Mouse (Mus musculus): Measurements from ENCODE around the gene Eci2. TPM values are rescaled to one million over a fixed set of nuclear protein-coding genes. Genes with fewer than 3 reads are reported as not detected.
"Not testable (repeated sequence)": the region's sequence is repeated elsewhere in the genome, so short reads cannot be mapped to it uniquely, and the experiment has no call there.

Gene Eci2
- polyA plus RNA-seq, 1 experiment, result 42.6 TPM

GRCm38 (mm10) chr13:34993983-34994811 is 32.7 kb downstream of the Eci2 start:
- peak; percentile 94 for DNase-seq
- Histone ChIP-seq H3K4me1 (ENCODE audit: control insufficient read depth, insufficient read depth, low read length) (peaks cover 9% of the 10 kb centered on the region), H3K4me3 (replicated peaks; ENCODE audit: extremely low read depth, low read depth, low read length) (peak overlapping the region; percentile 71)
- TF ChIP-seq POLR2A (IDR thresholded peaks at IDR 0.05; ENCODE audit: borderline replicate concordance, extremely low read depth, low read depth, low read length) (peak; percentile 79; the same call in 1 of the 2 replicates), CTCF (IDR thresholded peaks at IDR 0.05; ENCODE audit: insufficient read depth, low read length) (no peak)
- 2% methylated on average over 33 of the region's 33 CpGs for WGBS

DNA sequence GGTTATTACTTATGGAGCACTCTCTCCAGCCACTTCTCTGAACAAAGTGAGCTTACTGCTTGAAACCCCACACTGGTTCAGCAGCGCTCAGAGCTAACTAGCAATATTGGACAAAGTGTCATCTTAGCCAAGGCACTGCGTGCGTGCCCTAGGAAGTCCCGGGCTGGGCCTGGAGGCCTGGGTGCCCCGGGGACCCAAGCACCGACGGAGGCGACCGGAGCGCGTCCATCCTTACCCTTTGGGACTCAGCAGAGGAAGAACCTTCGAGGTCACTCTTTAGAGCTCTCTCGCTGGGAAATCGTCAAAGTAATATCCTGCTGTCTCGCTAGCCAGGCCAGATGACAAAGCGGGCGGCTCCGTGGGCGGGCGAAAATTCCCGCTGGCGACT is 33.3 kb downstream of the Eci2 start:
- under 1% methylated on average over 22 of the region's 22 CpGs for WGBS
- H3K4me3 ChIP-seq (replicated peaks; ENCODE audit: extremely low read depth, low read depth, low read length), result peak overlapping the region; percentile 71
- TF ChIP-seq CTCF (IDR thresholded peaks at IDR 0.05; ENCODE audit: insufficient read depth, low read length), result no peak
- H3K4me1 ChIP-seq (ENCODE audit: control insufficient read depth, insufficient read depth, low read length), result peaks cover 9% of the 10 kb centered on the region
- no peak for DNase-seq

DNA sequence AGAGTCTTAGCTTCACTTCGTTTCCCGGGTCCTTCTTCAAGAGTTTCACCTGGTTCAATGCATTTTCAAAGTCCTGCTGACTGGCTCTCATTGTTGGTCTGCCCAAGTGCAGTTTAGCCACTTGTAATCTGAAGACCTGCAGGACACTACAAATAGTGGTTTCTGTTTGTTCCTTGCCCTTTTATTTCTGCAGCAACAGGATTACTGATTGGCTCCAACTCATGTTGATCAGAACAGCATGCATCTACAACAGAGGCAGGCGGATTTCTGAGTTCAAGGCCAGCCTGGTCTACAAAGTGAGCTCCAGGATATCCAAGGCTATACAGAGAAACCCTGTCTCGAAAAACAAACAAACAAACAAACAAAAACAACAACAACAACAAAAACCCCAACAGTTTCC is 33.8 kb downstream of the Eci2 start:
- TF ChIP-seq CTCF (IDR thresholded peaks at IDR 0.05; ENCODE audit: insufficient read depth, low read length), result no peak
- TF ChIP-seq POLR2A (IDR thresholded peaks at IDR 0.05; ENCODE audit: borderline replicate concordance, extremely low read depth, low read depth, low read length), result no peak
- Histone ChIP-seq H3K4me1 (ENCODE audit: control insufficient read depth, insufficient read depth, low read length) (peaks cover 9% of the 10 kb centered on the region), H3K4me3 (replicated peaks; ENCODE audit: extremely low read depth, low read depth, low read length) (peak overlapping the region; percentile 71)
- DNase-seq, result no peak
- WGBS, result 58% methylated on average over 4 of the region's 4 CpGs

- DNase-seq, result no peak
- 68% methylated on average over 4 of the region's 4 CpGs for WGBS
- TF ChIP-seq POLR2A (IDR thresholded peaks at IDR 0.05; ENCODE audit: borderline replicate concordance, extremely low read depth, low read depth, low read length) (no peak), CTCF (IDR thresholded peaks at IDR 0.05; ENCODE audit: insufficient read depth, low read length) (no peak)
- Histone ChIP-seq H3K4me1 (ENCODE audit: control insufficient read depth, insufficient read depth, low read length) (peaks cover 9% of the 10 kb centered on the region), H3K4me3 (replicated peaks; ENCODE audit: extremely low read depth, low read depth, low read length) (no peak overlapping the region)
Measured at GRCm38 (mm10) chr13:34991581-34992273, 35.2 kb downstream of the Eci2 start.

DNA sequence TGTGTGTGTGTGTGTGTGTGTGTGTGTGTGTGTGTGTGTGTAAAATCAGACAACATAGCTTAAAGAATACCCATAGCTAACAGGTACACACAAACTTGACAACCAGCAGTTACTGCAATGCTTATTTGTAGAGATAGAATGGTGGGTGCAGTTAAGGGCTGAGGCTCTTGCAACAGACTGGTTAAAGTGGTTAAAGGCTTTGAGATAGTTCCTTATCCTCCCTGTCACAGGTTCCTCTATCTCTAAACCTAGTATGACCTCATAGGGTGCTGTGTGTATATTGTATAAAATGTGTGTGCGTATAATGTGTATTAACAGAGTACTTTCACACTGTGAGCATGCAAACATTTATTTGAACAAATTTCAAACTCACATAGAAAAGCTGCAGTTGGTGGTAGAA is 43.4 kb downstream of the Eci2 start:
- not testable (repeated sequence) for DNase-seq; H3K4me1 ChIP-seq (ENCODE audit: control insufficient read depth, insufficient read depth, low read length); H3K4me3 ChIP-seq (replicated peaks; ENCODE audit: extremely low read depth, low read depth, low read length)
- 91% methylated on average over 1 of the region's 1 CpGs for WGBS

DNA sequence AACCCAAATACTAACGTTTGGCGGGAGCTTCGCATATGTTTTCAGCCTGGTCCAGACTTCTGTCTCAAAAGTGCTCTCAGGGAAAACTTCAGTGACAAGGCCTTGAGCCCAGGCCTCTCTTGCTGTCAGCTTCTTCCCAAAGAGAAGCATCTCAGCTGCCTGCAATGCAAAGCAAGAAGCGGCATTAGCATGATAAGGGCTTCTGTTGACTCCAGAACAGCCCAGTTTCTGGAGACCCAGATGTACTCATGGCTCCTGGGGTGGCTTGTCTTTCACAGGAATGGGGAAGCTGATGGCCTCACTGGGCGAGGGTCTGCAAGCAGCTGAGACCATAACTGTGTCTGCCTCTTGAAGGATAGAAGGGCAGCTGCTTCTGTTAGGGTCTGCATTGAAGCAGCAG is 48.3 kb downstream of the Eci2 start:
- 81% methylated on average over 5 of the region's 5 CpGs for WGBS
- not testable (repeated sequence) for H3K4me3 ChIP-seq (replicated peaks; ENCODE audit: extremely low read depth, low read depth, low read length); DNase-seq; H3K4me1 ChIP-seq (ENCODE audit: control insufficient read depth, insufficient read depth, low read length)

DNA sequence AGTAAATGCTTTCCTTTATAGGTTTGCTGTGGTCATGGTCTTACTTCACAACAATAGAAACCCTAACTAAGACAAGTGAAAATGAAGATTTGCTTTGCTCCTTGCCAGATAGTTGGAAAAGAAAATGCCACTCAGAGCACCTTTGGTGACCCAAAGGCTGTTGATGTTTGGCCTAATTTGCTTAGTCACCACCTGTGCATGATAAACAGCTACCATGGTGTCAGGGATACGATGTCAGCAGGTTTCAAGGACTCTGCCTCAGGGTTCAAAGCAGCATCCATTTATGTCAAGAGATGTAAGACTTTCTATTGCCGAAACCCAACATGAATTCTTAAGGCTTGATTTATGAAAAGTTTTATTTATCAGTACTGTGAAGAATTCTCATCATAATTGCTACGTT is 49.5 kb downstream of the Eci2 start:
- no peak for DNase-seq
- no peaks in the 10 kb centered on the region for H3K4me1 ChIP-seq (ENCODE audit: control insufficient read depth, insufficient read depth, low read length)
- 93% methylated on average over 3 of the region's 3 CpGs for whole genome bisulfite sequencing
- TF ChIP-seq CTCF (IDR thresholded peaks at IDR 0.05; ENCODE audit: insufficient read depth, low read length) (no peak), POLR2A (IDR thresholded peaks at IDR 0.05; ENCODE audit: borderline replicate concordance, extremely low read depth, low read depth, low read length) (no peak)
- H3K4me3 ChIP-seq (replicated peaks; ENCODE audit: extremely low read depth, low read depth, low read length), result no peak overlapping the region

DNA sequence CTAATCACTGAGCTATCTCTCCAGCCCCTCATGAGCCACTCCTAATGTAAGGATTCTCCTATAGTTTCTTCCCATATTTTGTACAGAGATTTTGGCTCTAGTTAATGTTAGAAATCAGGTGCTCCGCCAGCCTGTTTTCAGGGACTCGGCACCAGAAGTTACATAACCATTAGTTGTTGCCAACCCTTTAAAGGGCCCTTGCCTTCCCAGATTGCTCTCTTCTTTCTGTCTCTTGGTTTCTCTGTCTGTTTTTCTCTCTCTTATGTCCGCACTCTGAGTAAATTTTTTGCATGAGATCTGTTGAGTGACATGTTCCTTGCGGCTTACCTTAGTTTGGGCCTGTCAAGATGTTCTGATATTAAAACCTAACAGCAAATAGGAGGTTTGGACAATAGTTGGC is 50.8 kb downstream of the Eci2 start:
- 73% methylated on average over 4 of the region's 4 CpGs for WGBS
- H3K4me3 ChIP-seq (replicated peaks; ENCODE audit: extremely low read depth, low read depth, low read length), result no peak overlapping the region
- no peak for TF ChIP-seq POLR2A (IDR thresholded peaks at IDR 0.05; ENCODE audit: borderline replicate concordance, extremely low read depth, low read depth, low read length)
- TF ChIP-seq CTCF (IDR thresholded peaks at IDR 0.05; ENCODE audit: insufficient read depth, low read length), result no peak
- DNase-seq, result no peak
- no peaks in the 10 kb centered on the region for H3K4me1 ChIP-seq (ENCODE audit: control insufficient read depth, insufficient read depth, low read length)

DNA sequence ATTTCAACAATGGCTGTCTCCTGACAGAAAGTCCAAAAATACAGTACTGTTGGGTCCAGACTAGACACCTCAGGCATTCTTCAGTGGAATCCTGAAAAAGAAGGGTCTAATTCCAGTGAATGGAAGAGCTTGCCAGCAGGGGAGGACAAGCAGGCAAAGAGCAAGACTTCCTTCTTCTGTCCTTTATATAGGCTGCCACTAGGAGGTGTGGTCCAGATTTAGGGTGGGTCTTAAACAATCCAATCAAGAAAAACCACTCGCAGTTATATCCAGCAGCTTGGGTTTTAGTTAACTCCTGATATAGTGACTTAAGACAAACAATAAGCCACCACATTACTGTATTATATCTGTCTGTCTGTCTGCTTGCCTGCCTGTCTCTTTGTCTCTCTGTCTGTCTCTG is 53.1 kb downstream of the Eci2 start:
- WGBS, result 19% methylated on average over 1 of the region's 1 CpGs
- TF ChIP-seq POLR2A (IDR thresholded peaks at IDR 0.05; ENCODE audit: borderline replicate concordance, extremely low read depth, low read depth, low read length), result no peak
- TF ChIP-seq CTCF (IDR thresholded peaks at IDR 0.05; ENCODE audit: insufficient read depth, low read length), result no peak
- DNase-seq, result no peak
- H3K4me1 ChIP-seq (ENCODE audit: control insufficient read depth, insufficient read depth, low read length), result no peaks in the 10 kb centered on the region
- no peak overlapping the region for H3K4me3 ChIP-seq (replicated peaks; ENCODE audit: extremely low read depth, low read depth, low read length)

DNA sequence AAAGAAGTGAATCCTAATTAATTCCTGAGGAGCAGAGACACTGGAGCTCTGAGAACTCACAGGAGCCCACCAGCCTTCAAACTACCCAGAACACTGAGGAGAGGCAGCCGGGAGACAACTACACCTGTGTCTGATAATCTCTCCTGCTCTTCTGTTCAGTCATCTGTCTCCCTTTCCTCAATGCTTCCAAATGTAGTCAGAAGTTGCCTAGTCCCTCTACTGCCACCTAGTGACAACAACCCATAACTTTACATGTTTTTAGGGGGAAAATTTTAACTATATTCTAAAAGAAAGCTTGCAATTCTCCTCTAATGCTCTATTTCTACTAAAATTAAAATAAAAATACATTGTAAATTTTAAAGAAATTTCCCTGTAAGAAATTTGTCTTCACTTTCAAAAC is 53.7 kb downstream of the Eci2 start:
- WGBS, result 29% methylated on average over 1 of the region's 1 CpGs
- Histone ChIP-seq H3K4me1 (ENCODE audit: control insufficient read depth, insufficient read depth, low read length) (no peaks in the 10 kb centered on the region), H3K4me3 (replicated peaks; ENCODE audit: extremely low read depth, low read depth, low read length) (no peak overlapping the region)
- TF ChIP-seq POLR2A (IDR thresholded peaks at IDR 0.05; ENCODE audit: borderline replicate concordance, extremely low read depth, low read depth, low read length) (no peak), CTCF (IDR thresholded peaks at IDR 0.05; ENCODE audit: insufficient read depth, low read length) (peak; percentile 17; the same call in 1 of the 2 replicates)
- no peak for DNase-seq

DNA sequence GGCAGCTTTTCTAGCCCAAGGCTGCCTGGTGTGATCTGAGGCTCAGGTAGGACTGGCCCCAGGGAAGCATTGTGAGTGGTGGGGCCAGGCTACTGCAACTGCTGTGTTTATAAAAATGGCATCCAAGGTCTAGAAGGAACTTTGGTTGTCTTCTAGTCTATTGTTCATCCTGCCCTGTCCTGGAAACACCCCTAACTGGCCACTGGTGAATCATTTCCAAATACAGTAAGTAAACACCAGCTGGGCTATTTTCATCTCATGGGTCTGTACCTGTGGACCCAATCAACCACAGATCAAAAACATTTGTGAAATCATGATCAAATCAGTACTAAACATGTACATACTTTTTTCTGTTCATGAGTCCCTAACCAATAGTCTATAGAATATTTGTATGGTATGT is 54.4 kb downstream of the Eci2 start:
- H3K4me3 ChIP-seq (replicated peaks; ENCODE audit: extremely low read depth, low read depth, low read length); H3K4me1 ChIP-seq (ENCODE audit: control insufficient read depth, insufficient read depth, low read length); DNase-seq: not testable (repeated sequence)

- not testable (repeated sequence) for DNase-seq; H3K4me3 ChIP-seq (replicated peaks; ENCODE audit: extremely low read depth, low read depth, low read length); H3K4me1 ChIP-seq (ENCODE audit: control insufficient read depth, insufficient read depth, low read length)
- WGBS, result 79% methylated on average over 9 of the region's 9 CpGs
Measured at GRCm38 (mm10) chr13:34965647-34966046, 61.2 kb downstream of the Eci2 start.

All from lung, adult 2 months (tissue).